Mouse (Mus musculus) olfactory bulb, adult 2 months (tissue): ENCODE data around the gene Ilkap.

Source experiments
- CTCF ChIP-seq: fragments of 200-500 bp; IDR thresholded peaks from 2 replicates; pipeline ENCODE4 v1.5.1; 2012; ENCODE audit warnings: low read depth, mild to moderate bottlenecking, low read length, moderate library complexity; ENCODE audit not compliant: insufficient read depth
- POLR2A ChIP-seq: fragments of 200-500 bp; IDR thresholded peaks from 2 replicates; pipeline ENCODE4 v1.6.1; 2012; ENCODE audit warnings: mild to moderate bottlenecking, low read depth, low read length, moderate library complexity; ENCODE audit not compliant: insufficient read depth

GRCm38 (mm10) chr1:91398260-91399062, at the start of gene Ilkap:
- TF ChIP-seq POLR2A: peak; percentile 64; the same call in 1 of the 2 replicates
- no peak for TF ChIP-seq CTCF
